Mouse (Mus musculus) megakaryocyte, embryonic 14.5 days (primary cell): ENCODE data around the gene Mbtps2. TPM values are rescaled to one million over a fixed set of nuclear protein-coding genes. Genes with fewer than 3 reads are reported as not detected.

Experiments used
- H3K27me3 ChIP-seq: replicated peaks from 2 replicates; pipeline ENCODE3; 2012; ENCODE audit warnings: inconsistent platforms
- H3K36me3 ChIP-seq: replicated peaks from 2 replicates; pipeline ENCODE3; 2012; ENCODE audit warnings: low read length, inconsistent platforms, mixed read lengths
- H3K4me1 ChIP-seq: 2 replicates; pipeline ENCODE4 v1.6.1; 2012; ENCODE audit warnings: inconsistent platforms
- H3K4me3 ChIP-seq: replicated peaks from 2 replicates; pipeline ENCODE3; 2012; ENCODE audit warnings: moderate library complexity, mild to moderate bottlenecking, inconsistent platforms
- H3K9me3 ChIP-seq: 2 replicates; pipeline ENCODE4 v1.6.1; 2012; ENCODE audit warnings: inconsistent platforms
- FLI1 ChIP-seq: IDR thresholded peaks from 2 replicates; pipeline ENCODE4 v1.6.1; 2012; ENCODE audit warnings: low read length, inconsistent platforms, mixed read lengths
- GATA1 ChIP-seq: IDR thresholded peaks from 3 replicates; pipeline ENCODE4 v1.6.1; 2012; ENCODE audit warnings: mixed read lengths, low read length, inconsistent platforms, borderline replicate concordance
- polyA plus RNA-seq: library from polyadenylated mRNA; stranded (reverse); fragments of >175 nt; gene quantifications from 2 replicates; pipeline ENCODE4 v1.2.3, GENCODE M21; 2012; ENCODE audit warnings: low replicate concordance; ENCODE audit not compliant: insufficient read depth

Gene Mbtps2
- polyA plus RNA-seq, 1 experiment: 1.4 TPM

DNA sequence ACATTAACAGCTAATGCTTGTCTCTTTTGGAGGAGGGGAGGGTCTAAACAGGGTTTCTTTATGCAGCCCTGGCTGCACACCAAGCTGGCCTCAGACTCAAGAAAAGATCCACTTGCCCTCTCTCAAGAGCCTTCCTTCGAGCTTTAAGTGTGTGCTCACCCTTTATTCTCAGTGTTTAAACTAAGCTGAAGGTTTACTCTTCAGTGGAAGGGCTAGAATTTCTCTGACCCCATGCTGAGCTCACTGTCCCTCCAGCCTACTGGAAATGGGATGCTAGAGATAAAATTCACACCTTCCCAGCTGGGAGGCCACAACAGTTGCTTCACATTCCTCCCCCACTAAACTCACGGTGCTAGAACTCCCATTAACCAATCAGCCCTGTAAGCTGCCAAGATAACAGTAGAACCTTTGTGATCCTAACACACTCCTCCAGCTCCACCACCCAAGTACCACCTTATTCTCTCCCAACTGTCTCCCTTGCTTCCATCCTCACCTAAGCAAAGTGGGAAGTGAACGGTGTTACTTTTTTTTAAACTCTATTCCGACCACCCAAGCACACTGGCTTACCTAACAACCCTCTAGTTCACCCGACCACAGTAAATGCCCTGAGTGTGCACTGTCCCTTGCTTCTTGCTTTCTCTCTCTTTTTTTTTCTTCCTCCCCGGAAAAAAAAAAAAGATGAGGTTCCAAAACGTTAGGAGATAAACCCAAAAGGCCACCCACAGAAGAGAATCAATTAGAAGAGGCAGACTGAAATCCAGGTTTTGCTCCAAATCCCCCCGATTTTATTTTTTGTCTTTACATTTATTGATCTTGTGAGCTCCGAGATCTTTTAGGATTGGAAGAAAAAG is 108.4 kb downstream of the Mbtps2 start:
- peaks cover 13% of the 10 kb centered on the region; the same call in 1 of the 2 replicates for H3K9me3 ChIP-seq
- peaks cover 8% of the 10 kb centered on the region for H3K27me3 ChIP-seq
- H3K4me1 ChIP-seq: peaks cover 18% of the 10 kb centered on the region; the same call in 1 of the 2 replicates
- peak overlapping the region; percentile 93 for H3K4me3 ChIP-seq
- H3K36me3 ChIP-seq: no peaks in the 10 kb centered on the region
- TF ChIP-seq FLI1: no peak
- TF ChIP-seq GATA1: no peak

DNA sequence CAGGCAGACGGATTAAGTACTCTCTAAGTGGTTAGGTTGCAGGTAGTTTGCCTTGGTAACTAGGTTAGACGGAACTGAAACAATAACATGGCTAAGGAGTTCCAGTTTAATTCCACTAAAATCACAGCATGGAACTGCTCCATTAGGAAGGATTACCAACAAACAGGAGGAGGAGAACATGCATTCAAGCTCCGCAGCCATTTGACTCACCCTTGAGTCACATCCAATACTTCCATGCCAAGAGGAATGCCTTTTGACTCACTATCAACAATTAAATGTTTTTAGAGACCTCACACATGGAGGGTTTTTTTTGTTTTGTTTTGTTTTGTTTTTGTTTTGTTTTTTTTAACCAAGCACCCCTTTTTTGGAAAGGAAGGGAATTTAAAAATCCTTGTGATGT is 109.7 kb downstream of the Mbtps2 start:
- TF ChIP-seq FLI1 (no peak), GATA1 (no peak)
- H3K9me3 ChIP-seq: peaks cover 13% of the 10 kb centered on the region; the same call in 1 of the 2 replicates
- no peak overlapping the region for H3K4me3 ChIP-seq
- H3K27me3 ChIP-seq: peaks cover 8% of the 10 kb centered on the region
- no peaks in the 10 kb centered on the region for H3K36me3 ChIP-seq
- peaks cover 18% of the 10 kb centered on the region; the same call in 1 of the 2 replicates for H3K4me1 ChIP-seq

DNA sequence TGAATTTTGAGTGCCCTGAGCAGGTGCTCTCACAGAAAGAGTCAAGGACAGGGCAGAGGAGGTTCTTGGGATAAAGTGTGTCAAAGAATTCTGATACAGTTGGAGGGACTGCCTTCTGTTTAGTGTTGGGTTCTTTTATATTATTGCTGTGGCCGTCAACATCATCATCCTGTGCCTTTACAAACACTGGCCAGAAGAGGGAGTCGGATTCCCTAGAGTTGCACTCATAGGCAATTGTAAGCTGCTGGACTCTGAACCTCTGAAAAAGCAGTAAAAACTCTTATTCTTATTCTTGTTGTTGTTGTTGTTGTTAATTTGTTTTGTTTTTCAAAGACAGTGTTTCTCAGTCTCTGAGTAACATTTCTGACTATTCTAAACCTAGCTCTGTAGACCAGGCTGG is 111.8 kb downstream of the Mbtps2 start:
- peaks cover 35% of the 10 kb centered on the region; the same call in 1 of the 2 replicates for H3K4me1 ChIP-seq
- peaks cover 5% of the 10 kb centered on the region for H3K27me3 ChIP-seq
- no peak overlapping the region for H3K4me3 ChIP-seq
- H3K36me3 ChIP-seq: no peaks in the 10 kb centered on the region
- peaks cover 4% of the 10 kb centered on the region; the same call in 1 of the 2 replicates for H3K9me3 ChIP-seq
- TF ChIP-seq GATA1: no peak

Other genes with a start within 250 kb of the Mbtps2 start
- gene Phex, start 183.4 kb downstream of the Mbtps2 start, polyA plus RNA-seq: not detected in 2 replicates
- 15.1 and 16.6 TPM in 2 replicates for gene Sms, start 106.4 kb downstream of the Mbtps2 start, polyA plus RNA-seq
- gene Yy2, start 29.7 kb downstream of the Mbtps2 start, polyA plus RNA-seq: not detected in 2 replicates
- not detected in 2 replicates for gene Smpx, start 100.2 kb upstream of the Mbtps2 start, polyA plus RNA-seq
- gene Klhl34, start 219.7 kb upstream of the Mbtps2 start, polyA plus RNA-seq: not detected in 2 replicates